Mouse (Mus musculus) thymus, adult 2 months (tissue): ENCODE measurements at regions not wholly inside any gene's neighbourhood (a gene's known extent, or its start where the extent isn't known, plus 50 kb on each side); places are given as distances from the start of the nearest gene placed in this dataset.

Experiments
- CTCF ChIP-seq: fragments of 200-500 bp; IDR thresholded peaks from 2 replicates; pipeline ENCODE4 v1.5.1; 2012; ENCODE audit warnings: mild to moderate bottlenecking, control low read depth, low read length, moderate library complexity, borderline replicate concordance; ENCODE audit not compliant: control insufficient read depth, poor library complexity, insufficient read depth; ENCODE audit errors: extremely low read depth
- POLR2A ChIP-seq: fragments of 200-500 bp; IDR thresholded peaks from 2 replicates; pipeline ENCODE4 v1.6.1; 2012; ENCODE audit warnings: mild to moderate bottlenecking, low read length, control low read depth, moderate library complexity; ENCODE audit not compliant: control insufficient read depth, poor library complexity, insufficient read depth; ENCODE audit errors: extremely low read depth

- no peak for TF ChIP-seq CTCF
- TF ChIP-seq POLR2A, result no peak
Measured at GRCm38 (mm10) chr17:83983070-83983836, 135.5 kb upstream of the Haao start.
